Mouse (Mus musculus) layer of hippocampus, adult 11-12 months (tissue): Measurements from ENCODE around the gene Cog2.

Source experiments
- DNase-seq: peaks from one replicate; pipeline ENCODE4 v3.0.0; 2022; ENCODE audit warnings: low spot score

Gene Cog2

DNA sequence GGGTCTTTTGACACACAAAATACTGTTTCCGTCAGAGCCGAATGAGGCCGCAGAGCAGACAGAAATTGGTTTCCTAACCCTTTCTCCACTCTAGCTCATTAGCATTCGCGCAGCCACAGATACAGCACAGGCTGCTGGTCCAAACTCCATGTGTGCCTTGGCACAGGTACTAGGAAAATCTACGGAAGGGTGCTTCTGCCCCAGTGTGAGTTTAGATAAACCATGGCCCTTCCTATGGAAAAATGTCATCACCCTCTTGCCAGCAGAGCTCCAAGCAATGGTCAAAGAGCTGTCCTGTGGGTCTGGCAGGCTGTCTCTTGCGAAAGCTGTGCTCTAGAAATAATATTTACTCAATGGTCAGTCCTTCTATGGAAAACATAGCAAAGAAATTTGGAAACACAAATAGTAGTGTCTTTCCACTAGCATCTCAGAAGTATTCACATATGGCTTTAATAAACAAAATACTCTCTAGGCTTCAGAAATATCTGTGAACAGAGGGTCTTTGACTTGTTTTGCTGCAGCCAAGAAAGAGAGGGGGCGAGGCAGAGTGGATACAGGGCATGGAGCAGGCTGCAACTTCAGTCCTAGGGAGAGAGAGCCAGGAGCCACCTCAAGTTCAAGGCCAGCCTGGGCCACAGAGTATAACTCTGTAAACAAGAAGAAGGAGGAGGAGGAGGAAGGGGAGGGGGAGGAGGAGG, 51.3 kb downstream of the Cog2 start:
- no peak for DNase-seq

DNA sequence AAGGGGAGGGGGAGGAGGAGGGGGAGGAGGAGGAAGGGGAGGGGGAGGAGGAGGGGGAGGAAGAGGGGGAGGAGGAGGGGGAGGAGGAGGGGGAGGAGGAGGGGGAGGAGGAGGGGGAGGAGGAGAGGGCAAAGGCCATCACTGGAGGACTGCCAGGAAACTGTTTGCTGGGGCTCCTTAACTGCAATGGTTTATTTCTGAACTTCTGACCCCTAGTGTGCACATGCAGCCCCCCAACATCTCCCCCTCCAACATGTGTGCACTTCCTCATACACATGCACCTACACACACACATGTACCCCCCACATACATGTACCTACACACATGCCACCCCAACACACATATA, 51.8 kb downstream of the Cog2 start:
- no peak for DNase-seq

DNA sequence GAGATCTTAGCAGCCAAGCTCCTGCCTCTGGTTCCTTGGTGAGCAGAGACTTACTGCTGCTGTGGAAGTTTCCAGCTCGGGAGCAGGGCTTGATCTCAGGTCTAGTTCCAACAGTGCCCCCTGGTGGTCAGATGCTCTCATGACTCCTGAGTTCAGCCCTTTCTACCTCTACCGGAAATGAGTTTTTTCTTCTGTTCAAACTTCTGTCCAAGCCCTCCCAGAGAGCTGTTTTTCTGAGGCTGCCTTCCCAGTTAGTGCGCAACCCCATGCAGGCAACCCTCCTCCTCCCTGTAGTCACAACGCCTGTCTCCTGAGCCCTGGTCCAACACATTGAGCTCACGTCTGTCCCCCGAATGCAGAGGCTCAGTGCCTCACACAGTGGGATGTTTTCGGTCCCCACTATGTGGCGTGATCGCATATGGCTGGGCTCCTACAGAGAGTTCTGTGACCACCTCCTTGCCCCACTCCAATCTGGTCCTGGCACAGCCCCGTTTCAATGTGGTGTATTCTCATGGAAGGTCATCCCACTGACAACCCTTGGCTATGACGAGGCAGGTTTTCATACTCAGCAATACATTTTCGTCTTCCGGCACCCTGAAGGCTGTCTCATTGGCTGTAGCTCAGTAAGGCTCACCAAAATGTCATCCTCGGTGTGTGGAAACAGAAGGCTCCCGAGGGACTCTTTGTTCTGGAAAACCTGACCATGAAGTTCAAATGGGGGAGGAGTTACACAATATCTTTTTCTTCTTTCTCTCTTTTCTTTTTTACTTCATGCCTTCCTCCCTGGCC, 53.2 kb downstream of the Cog2 start:
- DNase-seq, result peak; percentile 95

DNA sequence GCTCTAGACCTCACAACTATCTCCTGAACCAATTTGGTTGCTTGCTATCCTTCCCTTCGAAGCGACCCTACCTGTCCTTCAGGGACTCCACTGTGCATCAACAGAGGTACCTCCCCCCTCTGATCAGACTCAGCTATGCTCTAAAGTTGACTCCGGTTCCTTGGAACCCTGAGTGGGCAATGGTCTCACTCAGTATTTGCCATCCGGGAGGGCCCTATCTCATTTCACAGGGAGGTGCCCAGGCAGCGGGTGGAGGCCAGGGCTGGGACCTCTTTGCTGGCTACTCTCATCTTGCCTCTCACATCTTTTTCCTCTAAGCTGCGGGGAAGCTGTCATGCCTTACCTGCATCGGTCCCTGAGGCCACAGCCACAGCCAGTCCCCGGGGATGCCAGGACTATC, 55.2 kb downstream of the Cog2 start, which contains the start of gene Capn9:
Capn9 (plus strand) TSS at position 301 of the 400 bp plus-strand sequence.
- DNase-seq, result no peak

DNA sequence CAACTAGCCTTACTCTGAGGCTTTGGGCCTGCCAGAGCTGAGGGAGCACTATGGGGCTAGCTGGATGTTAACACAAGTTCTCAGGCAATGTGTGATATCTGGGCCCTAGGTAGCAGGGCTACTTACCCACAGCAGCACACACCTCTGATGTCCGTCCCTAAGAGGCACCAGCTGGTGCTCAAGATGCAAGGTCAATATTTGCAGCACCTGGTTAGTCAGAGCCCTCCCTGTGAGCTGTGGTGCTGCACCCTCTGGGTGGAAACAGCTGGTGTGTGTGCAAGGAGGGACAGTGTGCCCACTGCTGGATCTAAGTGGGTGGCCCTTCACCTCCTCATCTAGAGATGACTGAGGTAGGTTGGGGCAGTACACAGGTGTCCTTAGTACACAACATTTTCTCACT, 56.2 kb downstream of the Cog2 start:
- DNase-seq, result no peak

DNA sequence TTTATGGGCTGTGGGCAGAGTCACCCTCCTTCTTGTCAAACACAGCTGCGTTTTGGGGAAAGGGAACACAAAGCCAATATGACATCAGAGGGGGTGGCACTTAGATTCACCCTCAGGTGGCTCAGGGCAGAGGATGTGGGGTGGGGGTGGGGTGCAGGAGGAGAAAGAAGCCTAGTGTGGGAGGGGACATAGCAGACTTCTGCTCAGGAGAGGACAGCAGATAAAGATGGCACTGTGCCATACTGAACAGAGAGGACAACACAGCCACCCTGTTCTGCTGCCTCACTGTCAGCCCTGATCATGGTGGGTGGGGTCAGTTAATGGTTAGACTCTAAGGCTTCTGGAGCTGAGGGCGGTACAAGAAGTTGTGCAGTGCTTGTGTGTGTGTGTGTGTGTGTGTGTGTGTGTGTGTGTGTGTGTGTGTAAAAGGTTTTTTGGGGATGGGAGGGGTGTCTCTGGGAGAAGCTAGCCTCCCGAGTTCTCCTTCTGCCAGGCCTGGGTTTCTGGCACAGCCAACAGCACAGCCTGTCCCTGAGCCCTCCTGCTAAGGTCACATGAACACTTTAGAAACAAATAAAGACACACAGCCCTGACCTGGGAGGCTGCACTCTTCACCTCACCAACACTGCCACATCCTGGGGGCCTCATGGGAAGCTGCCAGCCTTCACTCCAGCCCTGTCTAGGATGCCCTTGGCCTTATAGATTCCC, 65.3 kb downstream of the Cog2 start:
- DNase-seq, result no peak

DNA sequence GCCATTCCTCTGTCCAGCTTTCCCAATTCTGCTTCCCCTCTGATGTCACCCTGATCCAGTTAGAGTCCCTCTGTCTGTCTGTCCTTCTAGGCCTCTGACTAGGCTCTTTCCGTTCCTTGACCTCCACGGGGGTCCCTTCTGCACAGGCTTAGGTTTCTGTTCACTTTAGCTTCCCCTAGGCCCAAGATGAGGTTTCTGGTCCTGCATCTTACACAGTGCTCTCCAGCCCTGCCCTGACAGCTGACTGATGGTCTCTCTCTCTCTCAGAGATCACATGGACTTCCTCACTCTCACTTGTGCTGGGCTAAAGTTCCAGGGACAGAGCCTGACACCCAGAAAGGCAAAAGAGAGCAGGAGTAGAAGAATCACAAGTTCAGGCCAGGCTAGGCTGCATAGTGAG, 66.0 kb downstream of the Cog2 start:
- no peak for DNase-seq

DNA sequence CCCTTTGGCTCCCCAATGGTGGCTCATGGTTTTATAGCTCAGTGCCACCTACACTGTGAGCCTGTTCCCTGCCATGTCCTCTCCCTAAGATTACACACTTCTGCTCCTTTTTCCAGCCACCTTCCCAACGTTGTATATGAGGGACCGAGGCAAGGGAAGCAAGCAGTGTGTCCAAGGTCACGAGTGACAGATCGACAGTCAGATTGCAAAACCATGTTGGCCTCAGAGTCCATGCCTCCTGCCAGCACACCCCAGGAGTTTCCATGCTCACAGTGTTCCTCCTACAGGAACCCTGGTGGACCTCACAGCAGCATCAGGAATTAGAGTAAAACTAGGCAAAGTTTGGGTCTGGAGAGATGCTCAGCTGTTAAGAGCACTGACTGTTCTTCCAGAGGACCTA, 68.8 kb downstream of the Cog2 start:
- DNase-seq, result no peak
